Mouse (Mus musculus) embryo, embryonic 11 days (tissue): Measurements from ENCODE around the gene Birc2.

Experiments used
- DNase-seq: peaks from one replicate; pipeline ENCODE4 v3.0.0-alpha.2; 2015

The Birc2 gene

DNA sequence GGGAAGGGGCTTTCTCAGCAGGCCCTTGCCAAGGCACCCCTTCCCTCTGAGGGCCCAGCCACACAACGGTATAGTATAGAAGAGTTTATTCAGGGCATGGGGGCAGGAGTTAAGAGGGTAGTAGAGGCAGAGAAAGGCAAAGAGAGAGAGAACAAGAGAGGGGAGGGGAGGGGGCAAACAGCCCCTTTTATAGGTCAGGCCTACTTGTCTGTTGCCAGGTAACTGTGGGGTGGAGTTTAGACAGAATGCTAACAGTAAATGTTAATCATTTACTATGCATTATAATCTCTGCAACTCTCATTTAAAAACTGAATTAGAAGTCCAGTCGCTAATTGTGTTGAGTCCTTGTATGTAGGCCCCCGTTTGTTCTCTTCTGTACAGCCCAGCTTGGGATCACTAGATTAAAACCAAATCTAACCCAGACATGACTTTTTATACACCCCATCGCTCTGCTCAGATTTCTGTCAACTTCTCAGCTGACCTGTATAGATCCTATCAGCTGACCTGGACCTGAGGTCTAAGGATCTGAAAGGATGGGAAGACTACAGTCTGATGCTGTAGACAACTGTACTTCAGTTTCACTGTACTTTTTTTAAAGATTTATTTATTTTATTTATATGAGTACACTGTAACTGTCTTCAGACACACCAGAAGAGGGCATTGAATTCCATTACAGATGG is 8.5 kb upstream of the Birc2 start:
- no peak for DNase-seq

DNA sequence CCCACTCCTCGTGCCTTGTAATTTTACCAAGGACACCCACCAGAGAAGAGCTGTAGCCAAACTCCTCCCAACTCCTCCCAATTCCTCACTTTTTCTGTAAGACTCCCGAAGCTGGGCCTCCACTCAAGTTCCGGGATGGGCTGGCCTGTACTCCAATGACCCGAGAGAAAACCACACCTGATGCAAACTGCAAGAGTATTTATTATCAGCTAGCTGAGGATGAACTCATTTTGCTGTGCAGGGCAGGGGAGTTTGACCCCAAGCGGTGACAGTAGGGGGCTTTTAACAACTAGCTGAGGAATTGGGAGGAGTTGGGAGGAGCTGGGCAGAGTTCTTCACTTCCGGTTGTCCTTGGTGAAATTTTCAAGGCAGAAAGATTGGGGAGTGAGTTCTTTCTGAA is 4.4 kb upstream of the Birc2 start:
- no peak for DNase-seq

DNA sequence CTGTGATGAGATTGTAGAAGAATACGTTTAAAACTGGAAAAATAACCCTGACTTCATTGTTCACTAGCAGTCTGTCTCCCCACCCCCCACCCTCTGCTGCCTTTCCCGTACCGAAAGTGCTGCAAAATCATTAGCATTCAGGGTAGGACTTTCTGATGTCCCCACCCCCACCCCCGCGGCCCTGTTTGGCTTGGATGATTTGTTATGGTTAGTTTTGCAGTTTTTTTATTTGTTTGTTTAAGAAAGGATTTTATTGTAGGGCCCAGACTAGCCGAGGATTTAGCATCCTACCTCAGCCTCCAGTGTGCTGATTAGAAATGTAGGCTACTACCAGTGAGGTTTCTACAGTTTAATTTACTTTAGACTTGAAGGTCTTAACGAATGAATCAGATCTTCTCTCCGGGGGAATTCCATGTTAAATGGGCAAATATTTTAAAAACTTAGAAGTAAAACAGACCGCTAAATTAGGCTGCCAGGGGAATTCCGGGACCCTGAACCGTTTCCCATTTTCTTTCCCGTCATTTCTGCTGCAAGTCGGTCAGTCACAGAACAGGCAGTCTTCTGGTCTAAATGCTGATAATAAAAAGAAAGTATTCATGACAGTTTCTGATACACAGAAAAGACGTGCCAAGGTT is 1.1 kb upstream of the Birc2 start:
- peak; percentile 67 for DNase-seq

DNA sequence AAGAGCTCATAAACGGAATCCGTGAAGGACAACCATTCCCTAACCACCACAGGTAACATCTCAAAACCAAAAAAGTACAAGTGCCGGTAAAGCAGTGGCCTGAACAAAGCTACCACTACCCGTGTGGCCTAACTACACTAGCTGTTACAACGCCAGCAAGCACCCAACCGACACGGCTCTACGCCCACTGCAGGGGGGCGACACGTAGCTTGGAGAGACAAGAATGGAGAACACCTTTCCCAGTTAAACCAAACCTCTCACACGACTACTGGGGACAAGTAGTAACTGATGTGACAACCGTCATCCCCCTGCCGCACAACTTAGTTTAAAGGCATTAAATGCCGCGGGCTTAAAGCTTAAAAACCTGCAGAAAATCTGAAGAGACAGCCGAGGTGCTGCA is 533 bp downstream of the Birc2 start:
- peak; percentile 72 for DNase-seq

DNA sequence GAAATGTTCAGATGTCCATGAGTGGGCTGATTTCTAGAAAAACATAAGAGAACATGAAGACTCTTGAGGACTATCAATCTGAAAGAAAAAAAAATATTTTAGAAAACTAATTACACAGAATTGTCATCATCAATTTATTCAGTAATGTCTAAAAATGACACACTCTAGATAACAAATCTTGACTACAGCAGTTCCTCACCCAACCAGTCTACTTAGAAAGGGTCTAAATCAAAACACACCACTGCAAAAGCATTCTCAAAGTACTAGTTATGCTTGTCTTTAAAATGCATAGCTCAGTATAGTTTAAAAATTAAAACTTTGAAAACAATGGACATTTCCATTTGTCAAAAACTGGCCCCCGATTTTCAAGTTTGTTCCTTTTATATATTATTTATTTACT is 1.6 kb downstream of the Birc2 start:
- no peak for DNase-seq

DNA sequence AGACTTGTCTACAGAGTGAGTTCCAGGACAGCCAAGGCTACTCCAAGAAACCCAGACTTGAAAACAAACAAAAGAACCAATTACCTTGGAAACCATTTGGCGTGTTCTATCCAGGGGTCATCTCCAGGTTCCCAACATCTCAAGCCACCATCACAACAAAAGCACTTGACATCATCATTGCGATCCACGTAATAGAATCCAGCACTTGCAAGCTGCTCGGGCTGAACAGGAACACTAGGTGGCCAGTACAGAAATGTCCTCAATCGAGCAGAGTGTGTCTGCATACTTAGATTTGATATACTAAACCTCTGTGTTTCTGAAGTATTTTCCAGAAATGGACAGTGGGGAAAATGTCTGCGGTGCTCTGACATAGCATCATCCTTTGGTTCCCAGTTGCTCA is 3.4 kb downstream of the Birc2 start:
- no peak for DNase-seq

DNA sequence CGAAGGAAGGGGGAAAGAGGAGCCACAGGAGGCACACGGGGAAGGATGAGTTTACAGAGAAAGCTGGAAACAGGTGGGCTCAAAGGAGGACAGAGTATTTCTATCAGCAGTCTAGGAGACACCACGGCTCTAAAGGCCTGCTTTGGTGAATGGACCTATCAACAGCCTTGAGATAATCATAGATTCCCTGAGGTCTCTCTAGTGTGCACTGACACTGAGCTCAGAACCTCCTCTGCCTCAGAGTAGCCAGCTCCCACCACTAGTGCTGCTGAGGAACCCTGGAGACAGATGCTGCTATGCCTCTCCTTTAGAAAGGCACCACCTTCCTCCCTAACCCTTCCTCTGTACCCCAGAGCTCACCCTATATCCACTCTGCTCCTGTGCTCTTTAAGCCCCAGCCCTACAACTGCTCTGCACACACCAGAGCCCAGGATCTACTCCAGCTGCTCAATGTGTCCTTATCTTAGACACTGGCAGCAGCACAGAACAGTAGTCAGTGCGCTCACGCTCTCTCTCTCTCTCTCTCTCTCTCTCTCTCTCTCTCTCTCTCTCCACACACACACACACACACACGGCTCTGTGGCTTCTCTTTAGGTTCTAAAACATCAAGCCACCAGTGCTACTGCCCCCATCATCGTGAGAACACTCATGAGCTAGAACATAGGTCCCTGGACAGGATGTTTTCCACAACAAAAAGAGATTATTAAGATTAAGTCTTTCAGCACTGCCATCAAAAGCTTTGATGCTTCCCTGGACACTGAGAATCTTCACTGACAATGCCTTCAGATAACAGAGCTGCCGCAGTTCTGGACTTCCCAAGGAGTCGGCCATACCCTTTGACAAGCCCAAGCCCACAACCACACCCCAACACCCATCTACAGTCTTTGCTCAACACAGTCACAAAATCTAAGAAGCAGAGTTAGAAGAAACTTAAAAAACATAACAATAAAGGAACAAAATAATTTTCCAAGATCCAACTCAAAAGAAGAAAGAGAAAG is 7.0 kb downstream of the Birc2 start:
- DNase-seq: no peak

DNA sequence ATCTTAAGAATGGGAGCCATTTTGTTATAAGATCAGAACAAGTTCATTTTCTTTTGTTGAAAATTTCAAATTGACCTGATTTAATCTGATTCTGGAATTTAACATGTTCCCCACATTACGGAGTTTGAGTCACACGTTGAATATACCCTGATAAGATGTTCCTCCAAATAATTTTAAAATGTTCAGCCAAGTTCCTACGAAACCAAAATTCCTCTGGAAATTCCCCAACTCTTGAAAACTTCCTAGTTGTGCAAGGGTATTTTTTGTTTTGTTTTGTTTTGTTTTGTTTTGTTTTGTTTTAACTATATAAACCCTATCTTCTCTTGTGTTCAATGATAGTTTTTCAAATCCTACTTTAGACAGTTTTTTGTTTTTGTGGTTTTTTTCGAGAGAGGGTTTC is 8.2 kb downstream of the Birc2 start:
- no peak for DNase-seq

DNA sequence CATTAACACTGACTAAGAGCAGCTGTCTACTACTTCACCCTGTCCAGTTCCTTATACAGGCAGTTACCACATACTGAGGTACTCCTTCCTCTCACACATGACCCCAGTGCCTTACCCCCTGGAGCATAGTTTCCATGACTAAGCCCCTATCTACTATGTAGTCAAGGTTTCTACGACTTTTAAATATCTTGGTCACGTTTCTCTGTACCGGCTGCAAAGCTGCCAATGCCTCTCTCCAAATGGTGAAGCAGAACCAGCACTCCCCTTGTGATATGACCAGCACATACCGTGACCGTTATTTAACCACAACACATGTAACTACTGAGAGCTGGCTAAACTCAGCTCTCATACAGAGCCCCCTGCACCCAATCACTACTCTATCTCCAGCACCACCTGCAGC is 11.9 kb downstream of the Birc2 start:
- no peak for DNase-seq

DNA sequence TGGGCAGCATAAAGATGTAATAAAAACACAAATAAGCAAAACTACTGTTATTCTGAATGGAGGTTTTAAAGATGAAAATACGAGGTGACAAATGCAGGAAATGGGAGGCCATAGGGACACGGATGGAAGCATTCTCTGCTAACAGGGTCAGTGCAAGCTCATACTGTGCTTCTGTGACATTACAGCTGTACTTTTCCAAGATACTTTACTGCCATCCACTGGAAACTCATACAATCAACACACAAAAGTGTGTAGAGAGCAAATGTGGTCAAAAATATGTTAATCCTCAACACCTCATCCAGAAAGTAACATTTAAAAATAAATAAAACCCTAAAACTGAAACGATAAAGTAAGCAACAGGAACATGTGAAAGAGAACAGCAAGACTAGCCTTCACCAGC is 14.1 kb downstream of the Birc2 start:
- DNase-seq: no peak

DNA sequence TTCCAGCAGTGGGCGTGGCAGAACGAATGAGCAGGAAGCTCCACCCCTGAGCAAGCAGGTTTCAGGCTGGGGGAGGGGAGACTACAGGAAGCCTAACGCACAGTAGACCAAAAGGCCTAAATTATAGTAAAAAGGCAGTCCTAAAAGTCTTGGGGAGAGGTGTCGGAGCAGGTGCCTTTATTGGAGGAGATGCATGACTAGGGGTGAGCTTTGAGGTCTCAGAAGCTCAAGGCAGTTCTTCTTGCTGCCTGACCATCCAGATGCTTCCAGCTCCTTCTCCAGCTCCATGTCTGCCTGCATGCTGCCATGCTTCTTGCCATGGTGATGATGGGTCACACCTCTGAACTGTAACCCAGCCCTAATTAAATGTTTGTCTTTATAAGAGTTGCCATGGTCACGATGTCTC is 31.8 kb downstream of the Birc2 start:
- DNase-seq: no peak

DNA sequence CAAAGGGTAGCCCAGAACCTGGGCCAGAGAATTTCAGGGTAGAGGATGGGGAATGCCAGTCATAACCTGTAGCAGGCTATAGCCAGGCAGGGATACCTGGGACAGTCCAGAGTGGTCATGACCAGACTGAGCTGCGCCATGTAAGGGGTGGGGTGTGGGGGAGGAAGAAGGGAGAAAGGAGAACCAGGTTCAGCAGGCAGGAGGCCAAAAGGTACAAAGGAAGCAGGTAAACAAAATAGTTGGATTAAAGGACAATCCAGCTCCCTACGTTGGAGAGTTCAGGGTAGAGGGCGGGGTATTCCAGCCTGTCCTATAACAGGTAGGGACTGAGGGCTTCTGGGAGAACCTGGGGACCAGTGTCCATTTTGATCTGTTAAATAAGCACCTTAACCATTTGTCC is 38.3 kb downstream of the Birc2 start:
- DNase-seq: no peak

DNA sequence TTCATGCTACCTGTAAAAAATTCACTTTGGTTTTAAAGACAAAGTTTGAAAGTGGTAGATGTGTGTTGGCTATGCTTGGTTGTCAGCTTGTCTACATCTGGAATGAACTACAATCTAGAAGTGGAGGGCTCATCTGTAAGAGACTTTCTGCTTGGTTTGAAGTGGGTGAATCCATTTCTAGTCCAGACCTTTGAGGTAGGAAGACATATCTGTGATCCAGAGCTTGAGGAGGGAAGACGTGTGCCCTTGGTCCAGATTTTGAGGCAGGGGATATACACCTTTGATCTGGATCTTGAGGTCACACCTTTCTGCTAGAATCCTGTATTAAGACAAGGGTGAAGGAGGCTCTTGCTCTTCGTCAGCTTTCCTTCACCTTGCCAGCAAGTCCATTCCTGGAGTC is 39.3 kb downstream of the Birc2 start:
- DNase-seq: no peak

DNA sequence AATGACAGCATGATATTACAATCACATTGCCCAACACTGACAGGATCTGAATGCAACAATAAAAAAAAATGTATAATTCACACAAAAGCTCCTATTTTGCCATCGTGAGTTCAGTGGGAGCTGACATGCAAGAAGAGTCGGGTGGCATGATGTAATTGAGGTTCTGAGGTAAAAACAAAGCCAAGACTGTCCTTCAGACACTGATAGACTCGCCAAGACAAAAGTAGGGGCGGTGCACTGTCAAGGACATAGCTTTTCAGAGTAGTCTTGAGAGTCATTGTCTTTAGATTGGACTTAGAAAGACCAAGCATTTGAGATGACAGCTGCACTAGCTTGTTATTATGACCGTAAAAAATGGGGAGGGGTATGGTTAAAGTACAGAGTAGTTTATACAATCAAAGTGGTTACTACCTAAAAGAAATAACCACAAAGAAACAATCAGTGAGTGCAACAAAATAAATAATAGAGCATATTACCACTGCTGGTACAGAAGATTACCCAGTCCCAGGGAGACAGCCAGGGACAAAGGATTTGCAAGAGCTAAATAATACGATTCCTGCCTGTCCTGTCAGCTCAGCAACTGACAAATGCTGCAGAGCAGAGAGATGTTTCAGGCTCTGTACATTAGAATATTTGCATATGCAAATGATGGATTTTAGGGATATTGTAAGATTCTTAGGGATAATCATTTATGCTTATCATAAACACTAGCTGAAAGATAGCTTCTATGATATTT is 40.6 kb downstream of the Birc2 start:
- no peak for DNase-seq

DNA sequence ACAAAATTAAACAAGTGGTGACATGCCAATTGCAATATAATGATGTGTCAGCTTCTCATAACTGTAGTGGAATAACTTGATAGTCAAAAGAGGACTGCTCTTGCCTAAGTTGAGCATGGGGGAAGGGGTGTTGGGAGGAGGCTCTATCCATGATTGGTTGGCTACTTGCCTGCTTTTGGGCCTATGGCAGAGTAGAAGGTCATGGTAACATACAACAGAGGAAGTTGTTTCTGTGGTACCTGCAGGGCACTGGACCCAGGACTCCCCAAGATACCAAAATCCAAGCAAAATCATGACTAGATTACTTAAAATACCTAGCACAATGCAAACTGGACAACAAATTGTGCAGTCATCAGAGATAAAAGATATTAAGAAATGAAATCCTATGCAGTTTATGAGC is 41.3 kb downstream of the Birc2 start:
- no peak for DNase-seq

DNA sequence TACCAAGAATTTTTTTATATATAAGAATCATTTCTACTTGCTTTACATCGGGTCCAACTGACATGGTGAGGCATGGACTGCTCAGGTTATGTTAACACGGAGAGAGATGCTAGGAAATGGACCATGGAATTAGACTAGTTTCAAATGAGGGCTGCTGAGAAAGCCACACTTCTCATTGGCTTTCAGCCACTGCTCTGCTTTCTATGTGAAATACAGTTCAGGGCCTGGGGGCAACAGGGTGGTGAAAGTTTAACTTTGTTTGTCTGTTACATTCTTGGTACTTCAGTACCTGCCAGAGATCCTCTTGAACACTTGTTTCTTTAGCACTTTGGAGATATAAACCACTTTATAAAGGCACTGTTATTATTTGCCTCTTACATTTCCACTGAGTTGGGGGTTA is 43.3 kb downstream of the Birc2 start:
- no peak for DNase-seq

DNA sequence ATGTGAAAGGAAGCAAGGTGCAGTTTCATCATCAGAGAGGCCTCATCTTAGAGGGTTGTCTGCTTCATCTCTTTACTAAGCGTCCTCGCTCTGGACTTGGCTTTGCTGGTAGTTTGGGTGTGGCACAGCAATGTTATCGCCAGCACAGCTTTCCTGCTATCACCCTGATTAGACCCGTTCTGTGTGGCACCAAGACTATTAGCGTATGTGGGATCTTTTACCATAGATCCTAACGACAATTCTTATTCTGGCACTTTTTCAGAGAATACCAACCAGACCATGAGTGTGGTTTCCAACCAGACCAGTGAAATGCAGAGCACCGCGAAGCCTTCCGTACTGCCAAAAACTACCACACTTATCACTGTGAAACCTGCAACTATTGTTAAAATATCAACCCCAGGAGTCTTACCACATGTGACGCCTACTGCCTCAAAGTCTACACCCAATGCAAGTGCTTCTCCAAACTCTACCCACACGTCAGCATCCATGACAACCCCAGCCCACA is 46.2 kb downstream of the Birc2 start:
- DNase-seq: no peak

DNA sequence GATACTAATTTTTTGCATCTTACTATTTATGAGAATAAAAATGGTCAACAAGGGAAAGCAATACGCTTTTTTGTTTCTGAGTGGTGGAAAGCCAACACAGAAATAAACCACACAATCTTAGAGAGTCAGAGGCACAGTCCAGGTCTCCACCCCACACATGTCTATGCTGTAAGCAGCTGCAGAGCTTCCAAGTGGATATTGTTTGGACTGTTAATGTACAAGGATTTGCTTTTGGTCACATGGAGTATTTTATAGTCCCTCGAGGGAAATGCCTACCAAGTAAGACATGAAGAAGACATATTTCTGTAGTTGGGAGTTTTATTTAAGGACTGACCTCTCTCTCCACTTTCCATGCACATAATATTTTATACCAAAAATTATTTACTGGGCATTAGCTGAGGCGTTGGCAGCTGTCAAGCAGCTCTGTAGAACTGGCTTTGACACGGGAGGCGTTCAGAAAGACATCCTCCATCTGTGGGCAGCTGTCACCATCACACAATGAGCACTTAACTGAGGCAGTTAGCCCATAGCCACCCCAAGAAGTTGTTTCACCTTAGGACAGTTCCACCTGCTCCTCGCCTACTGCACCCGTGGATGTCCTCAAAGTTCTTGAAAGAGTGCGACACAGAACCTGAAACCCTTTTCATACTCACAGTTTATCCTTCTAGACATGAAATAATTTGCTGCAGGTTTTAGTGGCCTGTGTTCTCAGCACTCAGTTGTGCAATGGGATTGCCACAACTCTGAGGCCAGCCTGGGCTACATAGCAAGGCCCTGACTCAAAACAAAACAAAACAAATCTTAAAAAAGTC is 46.9 kb downstream of the Birc2 start:
- no peak for DNase-seq

DNA sequence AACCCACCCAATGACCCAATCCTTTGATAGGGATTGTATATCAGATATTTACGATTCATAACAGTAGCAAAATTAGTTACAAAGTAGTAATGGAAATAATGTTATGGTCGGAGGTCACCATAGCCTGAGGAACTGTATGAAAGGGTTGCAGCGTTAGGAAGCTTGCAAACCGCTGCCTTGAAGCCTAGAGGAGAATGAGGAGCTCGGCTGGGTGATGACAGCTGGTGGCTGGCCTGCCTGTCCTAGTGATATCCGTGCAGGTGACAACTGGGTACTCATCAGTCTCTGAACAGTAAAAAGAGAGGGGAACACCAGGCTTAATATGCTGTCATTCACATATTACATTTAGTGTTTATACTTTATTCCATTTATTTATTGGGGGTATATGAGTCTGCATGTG is 48.5 kb downstream of the Birc2 start:
- DNase-seq: no peak

DNA sequence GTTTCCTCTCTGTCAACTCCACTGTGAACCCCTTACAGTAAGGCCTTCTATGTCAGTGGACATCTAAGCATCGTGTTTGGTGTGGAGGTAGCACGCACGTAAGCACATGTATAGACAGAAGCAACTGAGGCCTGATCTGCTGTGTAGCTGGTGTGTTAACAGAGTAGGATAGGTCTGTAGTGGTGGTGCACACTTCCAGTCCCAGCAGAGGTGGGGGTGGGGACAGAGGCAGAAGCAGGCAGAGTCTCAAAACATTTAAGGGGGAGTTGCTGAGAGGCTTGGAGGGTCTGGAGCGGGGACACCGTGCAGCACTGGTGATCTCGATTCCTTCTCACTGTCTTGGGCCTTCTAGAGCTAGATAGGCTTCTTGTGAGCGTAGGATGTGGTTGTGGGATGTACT is 50.8 kb downstream of the Birc2 start:
- DNase-seq: no peak

DNA sequence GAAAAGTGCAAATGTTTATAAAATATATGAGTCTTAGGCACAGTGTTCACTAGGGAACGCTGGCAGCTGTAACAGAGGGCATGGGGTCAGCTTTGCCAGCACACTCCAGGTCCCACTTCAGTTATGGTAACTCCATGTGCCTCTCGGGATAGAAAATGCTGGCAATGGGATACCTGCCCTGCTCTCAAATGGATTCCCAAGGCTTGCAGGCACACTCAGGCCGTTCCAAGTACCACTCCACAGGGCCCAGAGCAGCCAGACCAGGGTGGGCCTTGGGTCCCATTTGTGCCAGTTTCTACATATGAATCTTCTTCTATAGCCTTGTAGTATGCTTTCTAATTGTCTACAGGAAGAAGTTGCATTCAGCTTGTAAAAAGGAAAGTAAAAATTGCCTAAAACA is 51.5 kb downstream of the Birc2 start:
- no peak for DNase-seq

DNA sequence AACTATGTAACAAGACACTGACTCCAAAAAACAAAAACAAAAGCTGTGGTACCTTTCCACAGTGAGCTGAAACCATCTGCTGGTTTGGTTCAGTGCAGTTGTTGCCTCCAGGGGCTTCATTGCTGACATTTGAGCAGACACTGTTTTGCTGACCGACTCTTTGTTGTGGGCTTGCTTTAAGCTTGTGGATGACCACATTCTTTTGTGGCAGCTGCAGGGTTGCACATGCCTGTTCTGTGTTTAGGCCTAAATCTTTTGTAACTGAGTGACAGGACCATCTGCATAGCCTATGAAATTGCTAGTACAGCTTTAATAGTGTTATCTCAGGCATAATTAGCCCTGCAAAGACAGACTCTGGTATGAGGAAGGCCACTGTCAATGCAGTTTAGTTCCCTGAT is 52.2 kb downstream of the Birc2 start:
- DNase-seq: peak; percentile 47
